Mouse (Mus musculus): ENCODE results near the gene Kif3c. TPM values are rescaled to one million over a fixed set of nuclear protein-coding genes. Genes with fewer than 3 reads are reported as not detected.

Kif3c gene
- polyA plus RNA-seq, 1 experiment: 2.1 TPM

DNA sequence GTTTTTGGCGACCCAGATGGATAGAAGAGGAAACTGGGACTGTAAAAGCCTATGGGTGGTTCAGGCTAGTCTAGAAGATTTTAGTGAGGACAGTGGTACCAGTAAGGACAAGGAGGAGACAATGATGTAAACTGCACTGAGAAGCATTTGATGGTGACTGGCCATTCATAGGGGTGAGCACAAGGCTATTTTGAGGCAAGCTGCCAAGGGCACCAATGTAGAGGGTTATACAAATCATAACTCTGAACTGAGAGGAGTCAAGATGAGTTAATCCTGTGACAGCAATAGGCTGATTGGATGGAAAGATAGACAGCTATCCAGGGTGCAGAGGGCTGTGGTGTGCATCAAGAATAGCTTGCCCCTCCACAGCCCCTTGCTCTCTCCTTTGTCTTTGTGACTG lies 19.9 kb downstream of the Kif3c start:
- Histone ChIP-seq H3K36me3 (ENCODE audit: control insufficient read depth, insufficient read depth, low read length) (no peaks in the 10 kb centered on the region), H3K27me3 (ENCODE audit: control insufficient read depth, insufficient read depth, low read length) (no peaks in the 10 kb centered on the region), H3K27ac (ENCODE audit: insufficient read depth, low read depth, low read length) (no peak overlapping the region), H3K4me1 (ENCODE audit: control insufficient read depth, insufficient read depth, insufficient read length, low read length) (no peaks in the 10 kb centered on the region), H3K4me3 (ENCODE audit: low read depth, low read length) (no peak overlapping the region)
- 66% methylated on average over 1 of the region's 1 CpGs for WGBS
- TF ChIP-seq CTCF (IDR thresholded peaks at IDR 0.05; ENCODE audit: extremely low read depth, insufficient read length, insufficient replicate concordance, low read depth, low read length) (no peak), POLR2A (IDR thresholded peaks at IDR 0.05; ENCODE audit: low read depth, low read length) (no peak)

DNA sequence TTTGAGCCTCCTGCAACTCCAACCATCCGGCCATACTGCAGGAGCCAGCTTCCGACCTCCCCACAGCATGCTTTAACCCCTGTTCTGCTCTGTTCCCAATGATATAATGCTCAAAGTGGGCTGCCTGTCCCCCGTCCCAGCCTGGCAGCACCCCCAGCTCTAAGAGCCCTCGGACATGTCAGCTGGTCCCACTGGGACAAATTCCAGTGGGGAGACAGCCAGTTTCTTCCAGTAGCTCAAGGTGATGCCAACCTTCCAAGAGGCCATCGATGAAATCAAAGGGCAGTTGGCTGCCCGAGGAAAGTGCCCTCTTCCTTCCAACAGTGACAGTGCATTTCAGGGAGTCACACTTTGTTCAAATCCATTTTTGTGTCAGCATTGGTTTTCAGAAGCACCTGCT lies 20.3 kb downstream of the Kif3c start:
- Histone ChIP-seq H3K27me3 (ENCODE audit: control insufficient read depth, insufficient read depth, low read length) (no peaks in the 10 kb centered on the region), H3K4me1 (ENCODE audit: control insufficient read depth, insufficient read depth, insufficient read length, low read length) (no peaks in the 10 kb centered on the region), H3K27ac (ENCODE audit: insufficient read depth, low read depth, low read length) (no peak overlapping the region), H3K36me3 (ENCODE audit: control insufficient read depth, insufficient read depth, low read length) (no peaks in the 10 kb centered on the region), H3K4me3 (ENCODE audit: low read depth, low read length) (no peak overlapping the region)
- 73% methylated on average over 6 of the region's 6 CpGs for WGBS
- TF ChIP-seq CTCF (IDR thresholded peaks at IDR 0.05; ENCODE audit: extremely low read depth, insufficient read length, insufficient replicate concordance, low read depth, low read length): no peak
- TF ChIP-seq POLR2A (IDR thresholded peaks at IDR 0.05; ENCODE audit: low read depth, low read length): no peak

- Histone ChIP-seq H3K27me3 (ENCODE audit: control insufficient read depth, insufficient read depth, low read length) (no peaks in the 10 kb centered on the region), H3K27ac (ENCODE audit: insufficient read depth, low read depth, low read length) (no peak overlapping the region), H3K36me3 (ENCODE audit: control insufficient read depth, insufficient read depth, low read length) (no peaks in the 10 kb centered on the region), H3K4me3 (ENCODE audit: low read depth, low read length) (no peak overlapping the region), H3K4me1 (ENCODE audit: control insufficient read depth, insufficient read depth, insufficient read length, low read length) (no peaks in the 10 kb centered on the region)
- 76% methylated on average over 10 of the region's 10 CpGs for WGBS
- TF ChIP-seq POLR2A (IDR thresholded peaks at IDR 0.05; ENCODE audit: low read depth, low read length) (no peak), CTCF (IDR thresholded peaks at IDR 0.05; ENCODE audit: extremely low read depth, insufficient read length, insufficient replicate concordance, low read depth, low read length) (no peak)
Measured at GRCm38 (mm10) chr12:3385940-3386339, 21.0 kb downstream of the Kif3c start.

GRCm38 (mm10) chr12:3387891-3388290 lies 23.0 kb downstream of the Kif3c start:
- Histone ChIP-seq H3K27ac (ENCODE audit: insufficient read depth, low read depth, low read length) (no peak overlapping the region), H3K4me3 (ENCODE audit: low read depth, low read length) (no peak overlapping the region), H3K4me1 (ENCODE audit: control insufficient read depth, insufficient read depth, insufficient read length, low read length) (no peaks in the 10 kb centered on the region), H3K27me3 (ENCODE audit: control insufficient read depth, insufficient read depth, low read length) (no peaks in the 10 kb centered on the region), H3K36me3 (ENCODE audit: control insufficient read depth, insufficient read depth, low read length) (no peaks in the 10 kb centered on the region)
- 93% methylated on average over 16 of the region's 16 CpGs for WGBS
- no peak for TF ChIP-seq CTCF (IDR thresholded peaks at IDR 0.05; ENCODE audit: extremely low read depth, insufficient read length, insufficient replicate concordance, low read depth, low read length)
- no peak for TF ChIP-seq POLR2A (IDR thresholded peaks at IDR 0.05; ENCODE audit: low read depth, low read length)

- H3K4me1 ChIP-seq (ENCODE audit: control insufficient read depth, insufficient read depth, insufficient read length, low read length): no peaks in the 10 kb centered on the region
- no peak overlapping the region for H3K4me3 ChIP-seq (ENCODE audit: low read depth, low read length)
- no peak overlapping the region for H3K27ac ChIP-seq (ENCODE audit: insufficient read depth, low read depth, low read length)
- H3K27me3 ChIP-seq (ENCODE audit: control insufficient read depth, insufficient read depth, low read length): no peaks in the 10 kb centered on the region
- WGBS: 89% methylated on average over 12 of the region's 12 CpGs
- TF ChIP-seq CTCF (IDR thresholded peaks at IDR 0.05; ENCODE audit: extremely low read depth, insufficient read length, insufficient replicate concordance, low read depth, low read length) (no peak), POLR2A (IDR thresholded peaks at IDR 0.05; ENCODE audit: low read depth, low read length) (no peak)
- H3K36me3 ChIP-seq (ENCODE audit: control insufficient read depth, insufficient read depth, low read length): no peaks in the 10 kb centered on the region
Measured at GRCm38 (mm10) chr12:3389394-3389793, 24.5 kb downstream of the Kif3c start.

DNA sequence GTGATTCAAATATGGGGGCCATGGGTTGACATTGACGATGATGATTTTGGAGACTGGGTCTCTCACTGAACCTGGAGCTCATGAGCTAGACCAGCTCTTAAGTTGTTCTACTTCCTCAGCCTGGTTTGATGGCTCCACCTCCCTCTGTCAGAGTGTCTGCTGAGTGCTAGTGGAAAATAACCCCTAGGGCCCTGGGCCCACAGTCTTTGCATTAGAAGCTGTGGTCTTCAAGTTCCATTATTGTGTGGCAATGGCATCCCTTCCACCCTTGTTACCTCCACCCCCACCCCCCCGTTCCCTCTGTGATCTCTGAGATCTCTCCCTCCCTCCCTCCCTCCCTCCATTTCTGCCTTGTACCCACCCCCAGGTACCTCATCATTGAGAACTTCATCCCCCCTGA lies 25.1 kb downstream of the Kif3c start:
- TF ChIP-seq POLR2A (IDR thresholded peaks at IDR 0.05; ENCODE audit: low read depth, low read length) (no peak), CTCF (IDR thresholded peaks at IDR 0.05; ENCODE audit: extremely low read depth, insufficient read length, insufficient replicate concordance, low read depth, low read length) (no peak)
- Histone ChIP-seq H3K27me3 (ENCODE audit: control insufficient read depth, insufficient read depth, low read length) (no peaks in the 10 kb centered on the region), H3K27ac (ENCODE audit: insufficient read depth, low read depth, low read length) (no peak overlapping the region), H3K36me3 (ENCODE audit: control insufficient read depth, insufficient read depth, low read length) (no peaks in the 10 kb centered on the region), H3K4me3 (ENCODE audit: low read depth, low read length) (no peak overlapping the region), H3K4me1 (ENCODE audit: control insufficient read depth, insufficient read depth, insufficient read length, low read length) (no peaks in the 10 kb centered on the region)
- 82% methylated on average over 2 of the region's 2 CpGs for WGBS

- TF ChIP-seq POLR2A (IDR thresholded peaks at IDR 0.05; ENCODE audit: low read depth, low read length) (no peak), CTCF (IDR thresholded peaks at IDR 0.05; ENCODE audit: extremely low read depth, insufficient read length, insufficient replicate concordance, low read depth, low read length) (peak; percentile 95)
- Histone ChIP-seq H3K27me3 (ENCODE audit: control insufficient read depth, insufficient read depth, low read length) (no peaks in the 10 kb centered on the region), H3K4me1 (ENCODE audit: control insufficient read depth, insufficient read depth, insufficient read length, low read length) (no peaks in the 10 kb centered on the region), H3K27ac (ENCODE audit: insufficient read depth, low read depth, low read length) (no peak overlapping the region), H3K4me3 (ENCODE audit: low read depth, low read length) (no peak overlapping the region), H3K36me3 (ENCODE audit: control insufficient read depth, insufficient read depth, low read length) (no peaks in the 10 kb centered on the region)
- WGBS: 34% methylated on average over 12 of the region's 12 CpGs
Measured at GRCm38 (mm10) chr12:3390577-3391262, 25.8 kb downstream of the Kif3c start.
